Mouse (Mus musculus): ENCODE measurements around the gene Ugt1a7c. TPM values are rescaled to one million over a fixed set of nuclear protein-coding genes. Genes with fewer than 3 reads are reported as not detected.

Gene Ugt1a7c
- polyA plus RNA-seq, 1 experiment from 2014 or later: 1.7 TPM

GRCm38 (mm10) chr1:88234248-88234610 lies 139.4 kb downstream of the Ugt1a7c start:
- Histone ChIP-seq H3K9me3 (replicated peaks) (peaks cover 88% of the 10 kb centered on the region), H3K27ac (no peak overlapping the region)
- WGBS (ENCODE audit: insufficient replicate concordance): 45% methylated on average over 4 of the region's 4 CpGs

GRCm38 (mm10) chr1:88234646-88235045 lies 139.8 kb downstream of the Ugt1a7c start:
- H3K4me1 ChIP-seq (replicated peaks): no peaks in the 10 kb centered on the region
- H3K4me2 ChIP-seq: no peak overlapping the region
- WGBS (ENCODE audit: insufficient replicate concordance): 31% methylated on average over 5 of the region's 5 CpGs
- H3K9ac ChIP-seq: no peak overlapping the region
- no peak overlapping the region for H3K4me3 ChIP-seq (replicated peaks)
- peaks cover 88% of the 10 kb centered on the region for H3K9me3 ChIP-seq (replicated peaks)
- no peak overlapping the region for H3K27ac ChIP-seq
- H3K27me3 ChIP-seq: no peaks in the 10 kb centered on the region
- no peaks in the 10 kb centered on the region for H3K36me3 ChIP-seq
- no peak for ATAC-seq (ENCODE audit: low read depth)
- no peak for DNase-seq

More at GRCm38 (mm10) chr1:88234248-88234610, 139.4 kb downstream of the Ugt1a7c start:
- Histone ChIP-seq H3K36me3 (no peaks in the 10 kb centered on the region), H3K9ac (no peak overlapping the region), H3K4me2 (no peak overlapping the region), H3K4me1 (replicated peaks) (no peaks in the 10 kb centered on the region), H3K4me3 (replicated peaks) (no peak overlapping the region), H3K27me3 (no peaks in the 10 kb centered on the region)
- ATAC-seq (ENCODE audit: low read depth): no peak
- DNase-seq: no peak

GRCm38 (mm10) chr1:88235046-88235893 lies 140.4 kb downstream of the Ugt1a7c start:
- Histone ChIP-seq H3K9ac (no peak overlapping the region), H3K27me3 (no peaks in the 10 kb centered on the region), H3K4me3 (replicated peaks) (no peak overlapping the region), H3K4me1 (replicated peaks) (no peaks in the 10 kb centered on the region), H3K9me3 (replicated peaks) (peaks cover 88% of the 10 kb centered on the region), H3K27ac (no peak overlapping the region), H3K4me2 (no peak overlapping the region), H3K36me3 (no peaks in the 10 kb centered on the region)
- 48% methylated on average over 11 of the region's 11 CpGs for WGBS (ENCODE audit: insufficient replicate concordance)
- DNase-seq (no peak), ATAC-seq (ENCODE audit: low read depth) (0 out of 2 replicates have a peak, but pooled peaks have one; percentile 6)

- Histone ChIP-seq H3K4me2 (no peak overlapping the region), H3K4me1 (replicated peaks) (no peaks in the 10 kb centered on the region), H3K27ac (no peak overlapping the region), H3K36me3 (no peaks in the 10 kb centered on the region), H3K9ac (no peak overlapping the region), H3K9me3 (replicated peaks) (peaks cover 91% of the 10 kb centered on the region), H3K4me3 (replicated peaks) (no peak overlapping the region), H3K27me3 (no peaks in the 10 kb centered on the region)
- ATAC-seq (ENCODE audit: low read depth): no peak
- 39% methylated on average over 4 of the region's 4 CpGs for WGBS (ENCODE audit: insufficient replicate concordance)
- DNase-seq: no peak
Observed at GRCm38 (mm10) chr1:88235894-88236415, 141.1 kb downstream of the Ugt1a7c start.

GRCm38 (mm10) chr1:88237311-88237710 lies 142.4 kb downstream of the Ugt1a7c start:
- Histone ChIP-seq H3K27ac (no peak overlapping the region), H3K4me2 (no peak overlapping the region), H3K4me1 (replicated peaks) (no peaks in the 10 kb centered on the region), H3K9ac (no peak overlapping the region), H3K36me3 (no peaks in the 10 kb centered on the region), H3K27me3 (no peaks in the 10 kb centered on the region), H3K9me3 (replicated peaks) (peaks cover 86% of the 10 kb centered on the region), H3K4me3 (replicated peaks) (no peak overlapping the region)
- ATAC-seq (ENCODE audit: low read depth) (no peak), DNase-seq (no peak)
- 57% methylated on average over 5 of the region's 5 CpGs for WGBS (ENCODE audit: insufficient replicate concordance)

GRCm38 (mm10) chr1:88238771-88239170 lies 143.9 kb downstream of the Ugt1a7c start:
- Histone ChIP-seq H3K4me1 (replicated peaks) (no peaks in the 10 kb centered on the region), H3K36me3 (no peaks in the 10 kb centered on the region), H3K27ac (no peak overlapping the region), H3K4me2 (no peak overlapping the region), H3K9ac (no peak overlapping the region), H3K4me3 (replicated peaks) (no peak overlapping the region), H3K9me3 (replicated peaks) (peaks cover 76% of the 10 kb centered on the region), H3K27me3 (no peaks in the 10 kb centered on the region)
- 59% methylated on average over 6 of the region's 6 CpGs for WGBS (ENCODE audit: insufficient replicate concordance)
- no peak for ATAC-seq (ENCODE audit: low read depth)
- DNase-seq: no peak

- Histone ChIP-seq H3K27me3 (no peaks in the 10 kb centered on the region), H3K9ac (no peak overlapping the region), H3K4me2 (no peak overlapping the region), H3K36me3 (no peaks in the 10 kb centered on the region), H3K9me3 (replicated peaks) (peaks cover 76% of the 10 kb centered on the region), H3K4me3 (replicated peaks) (no peak overlapping the region), H3K27ac (no peak overlapping the region), H3K4me1 (replicated peaks) (no peaks in the 10 kb centered on the region)
- 58% methylated on average over 5 of the region's 5 CpGs for WGBS (ENCODE audit: insufficient replicate concordance)
- DNase-seq (no peak), ATAC-seq (ENCODE audit: low read depth) (no peak)
Observed at GRCm38 (mm10) chr1:88240072-88240471, 145.2 kb downstream of the Ugt1a7c start.

GRCm38 (mm10) chr1:88240579-88240978 lies 145.7 kb downstream of the Ugt1a7c start:
- no peak overlapping the region for H3K4me3 ChIP-seq (replicated peaks)
- no peak for DNase-seq
- no peaks in the 10 kb centered on the region for H3K36me3 ChIP-seq
- H3K27me3 ChIP-seq: no peaks in the 10 kb centered on the region
- no peak overlapping the region for H3K27ac ChIP-seq
- H3K9ac ChIP-seq: no peak overlapping the region
- H3K4me1 ChIP-seq (replicated peaks): no peaks in the 10 kb centered on the region
- H3K4me2 ChIP-seq: no peak overlapping the region
- ATAC-seq (ENCODE audit: low read depth): no peak
- 46% methylated on average over 4 of the region's 4 CpGs for WGBS (ENCODE audit: insufficient replicate concordance)
- peaks cover 76% of the 10 kb centered on the region for H3K9me3 ChIP-seq (replicated peaks)

GRCm38 (mm10) chr1:88243861-88244260 lies 149.0 kb downstream of the Ugt1a7c start:
- H3K9me3 ChIP-seq (replicated peaks): peaks cover 75% of the 10 kb centered on the region
- H3K27ac ChIP-seq: no peak overlapping the region
- no peak overlapping the region for H3K4me3 ChIP-seq (replicated peaks)
- H3K4me2 ChIP-seq: no peak overlapping the region
- no peak for DNase-seq
- WGBS (ENCODE audit: insufficient replicate concordance): 49% methylated on average over 5 of the region's 5 CpGs
- no peaks in the 10 kb centered on the region for H3K36me3 ChIP-seq
- H3K27me3 ChIP-seq: no peaks in the 10 kb centered on the region
- ATAC-seq (ENCODE audit: low read depth): no peak
- H3K9ac ChIP-seq: no peak overlapping the region
- no peaks in the 10 kb centered on the region for H3K4me1 ChIP-seq (replicated peaks)

- no peak for ATAC-seq (ENCODE audit: low read depth)
Observed at GRCm38 (mm10) chr1:88245881-88246280, 151.0 kb downstream of the Ugt1a7c start.

GRCm38 (mm10) chr1:88246386-88246785 lies 151.5 kb downstream of the Ugt1a7c start:
- no peak for ATAC-seq (ENCODE audit: low read depth)
- peaks cover 72% of the 10 kb centered on the region for H3K9me3 ChIP-seq (replicated peaks)

More at GRCm38 (mm10) chr1:88245881-88246280, 151.0 kb downstream of the Ugt1a7c start:
- no peaks in the 10 kb centered on the region for H3K4me1 ChIP-seq (replicated peaks)
- H3K4me2 ChIP-seq: no peak overlapping the region
- no peak overlapping the region for H3K9ac ChIP-seq
- 60% methylated on average over 6 of the region's 6 CpGs for WGBS (ENCODE audit: insufficient replicate concordance)
- H3K9me3 ChIP-seq (replicated peaks): peaks cover 75% of the 10 kb centered on the region
- no peak for DNase-seq
- H3K27ac ChIP-seq: no peak overlapping the region
- no peaks in the 10 kb centered on the region for H3K27me3 ChIP-seq
- H3K4me3 ChIP-seq (replicated peaks): no peak overlapping the region
- H3K36me3 ChIP-seq: no peaks in the 10 kb centered on the region

GRCm38 (mm10) chr1:88247660-88248059 lies 152.8 kb downstream of the Ugt1a7c start:
- ATAC-seq (ENCODE audit: low read depth) (no peak; the same call in 1 of the 2 replicates), DNase-seq (no peak)
- WGBS (ENCODE audit: insufficient replicate concordance): 27% methylated on average over 2 of the region's 2 CpGs
- Histone ChIP-seq H3K36me3 (no peaks in the 10 kb centered on the region), H3K27ac (no peak overlapping the region), H3K4me3 (replicated peaks) (no peak overlapping the region), H3K4me2 (no peak overlapping the region), H3K4me1 (replicated peaks) (no peaks in the 10 kb centered on the region), H3K27me3 (no peaks in the 10 kb centered on the region), H3K9ac (no peak overlapping the region), H3K9me3 (replicated peaks) (peaks cover 78% of the 10 kb centered on the region)

More at GRCm38 (mm10) chr1:88246386-88246785, 151.5 kb downstream of the Ugt1a7c start:
- Histone ChIP-seq H3K4me2 (no peak overlapping the region), H3K9ac (no peak overlapping the region), H3K36me3 (no peaks in the 10 kb centered on the region), H3K4me1 (replicated peaks) (no peaks in the 10 kb centered on the region), H3K27me3 (no peaks in the 10 kb centered on the region), H3K4me3 (replicated peaks) (no peak overlapping the region), H3K27ac (no peak overlapping the region)
- 35% methylated on average over 6 of the region's 6 CpGs for WGBS (ENCODE audit: insufficient replicate concordance)
- no peak for DNase-seq
